Mouse (Mus musculus) bone marrow macrophage, adult 2 months (primary cell): ENCODE data around the gene Dcaf4.

Experiments used
- CTCF ChIP-seq: IDR thresholded peaks from 2 replicates; pipeline ENCODE4 v1.5.1; 2012; ENCODE audit warnings: low read depth, mild to moderate bottlenecking, low read length, moderate library complexity
- POLR2A ChIP-seq: IDR thresholded peaks from 2 replicates; pipeline ENCODE4 v1.6.1; 2012; ENCODE audit warnings: mild to moderate bottlenecking, low read depth, low read length, borderline replicate concordance

DNA sequence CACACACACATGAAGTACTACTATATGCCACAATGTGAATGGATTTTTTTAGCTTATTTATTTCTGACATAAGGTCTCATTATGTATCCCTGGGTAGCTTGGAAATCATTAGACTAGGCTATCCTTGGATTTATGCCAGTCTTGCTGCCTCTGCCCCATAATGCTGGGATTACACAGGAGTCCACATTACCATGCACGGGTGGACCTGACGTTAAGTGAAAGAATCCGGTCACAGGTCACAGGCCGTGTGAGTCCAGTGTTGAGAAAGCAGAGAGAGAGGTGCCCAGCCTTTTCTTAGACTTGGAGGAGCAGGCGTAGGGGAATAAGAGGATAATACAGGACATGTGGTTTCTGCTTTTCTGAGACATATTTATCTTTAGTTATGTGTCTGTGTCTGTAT, 21.0 kb upstream of the Dcaf4 start:
- TF ChIP-seq CTCF (no peak), POLR2A (no peak)
